Mouse (Mus musculus) left cerebral cortex, adult 2 months (tissue): ENCODE data around the gene Ak8. TPM values are rescaled to one million over a fixed set of nuclear protein-coding genes. Genes with fewer than 3 reads are reported as not detected.

Experiments used
- DNase-seq, 2 experiments: peaks; one replicate each; pipeline ENCODE4 v3.0.0; 2021 to 2022; ENCODE audit warnings: low spot score in 2 of 2, mixed read lengths in 1 of 2; ENCODE audit errors: extremely low spot score in 1 of 2
- H3K27ac ChIP-seq: fragments of 200-600 bp; 2 replicates; pipeline ENCODE4 v1.8.1; 2022
- H3K4me3 ChIP-seq: fragments of 200-600 bp; 2 replicates; pipeline ENCODE4 v1.8.1; 2022
- CTCF ChIP-seq: fragments of 200-600 bp; IDR thresholded peaks from 2 replicates; pipeline ENCODE4 v1.8.1; 2022; ENCODE audit warnings: antibody characterized with exemption, mild to moderate bottlenecking, moderate library complexity
- intact Hi-C: fragments of 180-260 bp; cut with DNase I; formaldehyde crosslinking; loops from one replicate; pipeline ENCODE4 v1.15.1; 2025
- total RNA-seq, 2 experiments: library from RNA; stranded (reverse); gene quantifications; 2 replicates each; pipeline ENCODE4 v1.2.3; 2021

Ak8 gene
- total RNA-seq, 2 experiments from 2014 or later: 1.1 to 1.7 TPM

- intact Hi-C loops: no loop called here
- no peak for DNase-seq
These were observed 11.5 kb upstream of the Ak8 start for GRCm38 (mm10) chr2:28688431-28688830.

GRCm38 (mm10) chr2:28692692-28693091 is 7.3 kb upstream of the Ak8 start:
- H3K27ac ChIP-seq: no peak overlapping the region
- no peak overlapping the region for H3K4me3 ChIP-seq
- no peak for TF ChIP-seq CTCF
- peak in 1 of 2 experiments; percentile 26 for DNase-seq
- intact Hi-C loops: no loop called here

More at GRCm38 (mm10) chr2:28688431-28688830, 11.5 kb upstream of the Ak8 start:
- Histone ChIP-seq H3K4me3 (no peak overlapping the region), H3K27ac (no peak overlapping the region)
- peak; percentile 54 for TF ChIP-seq CTCF

- TF ChIP-seq CTCF: no peak
- Histone ChIP-seq H3K4me3 (no peak overlapping the region), H3K27ac (no peak overlapping the region)
- no peak for DNase-seq
- intact Hi-C loops: no loop called here
These were observed 1.4 kb upstream of the Ak8 start for GRCm38 (mm10) chr2:28698566-28698965.

GRCm38 (mm10) chr2:28701646-28702262 is 1.8 kb downstream of the Ak8 start:
- intact Hi-C loops: no loop called here
- Histone ChIP-seq H3K4me3 (no peak overlapping the region), H3K27ac (no peak overlapping the region)
- TF ChIP-seq CTCF: no peak
- no peak for DNase-seq

GRCm38 (mm10) chr2:28706106-28706636 is 6.2 kb downstream of the Ak8 start:
- intact Hi-C loops: no loop called here
- Histone ChIP-seq H3K27ac (no peak overlapping the region), H3K4me3 (no peak overlapping the region)
- no peak for DNase-seq
- TF ChIP-seq CTCF: no peak

- no peak overlapping the region for H3K4me3 ChIP-seq
- H3K27ac ChIP-seq: no peak overlapping the region
- intact Hi-C loops: no loop called here
- no peak for TF ChIP-seq CTCF
- DNase-seq: no peak
These were observed 6.8 kb downstream of the Ak8 start for GRCm38 (mm10) chr2:28706787-28707186.

GRCm38 (mm10) chr2:28713036-28713435 is 13.1 kb downstream of the Ak8 start:
- no peak for TF ChIP-seq CTCF
- intact Hi-C loops: no loop called here
- no peak overlapping the region for H3K4me3 ChIP-seq

GRCm38 (mm10) chr2:28722419-28722818 is 22.5 kb downstream of the Ak8 start:
- intact Hi-C loops: no loop called here
- DNase-seq: no peak
- no peak for TF ChIP-seq CTCF
- Histone ChIP-seq H3K4me3 (no peak overlapping the region), H3K27ac (no peak overlapping the region)

More at GRCm38 (mm10) chr2:28713036-28713435, 13.1 kb downstream of the Ak8 start:
- no peak overlapping the region for H3K27ac ChIP-seq
- DNase-seq: no peak

GRCm38 (mm10) chr2:28723912-28724311 is 23.9 kb downstream of the Ak8 start:
- TF ChIP-seq CTCF: no peak
- H3K27ac ChIP-seq: no peak overlapping the region
- intact Hi-C loops: no loop called here
- H3K4me3 ChIP-seq: no peak overlapping the region
- no peak for DNase-seq

GRCm38 (mm10) chr2:28727786-28728404 is 27.9 kb downstream of the Ak8 start:
- no peak overlapping the region for H3K4me3 ChIP-seq
- H3K27ac ChIP-seq: no peak overlapping the region
- DNase-seq: no peak
- intact Hi-C loops: no loop called here
- no peak for TF ChIP-seq CTCF

- no peak for DNase-seq
- Histone ChIP-seq H3K27ac (no peak overlapping the region), H3K4me3 (no peak overlapping the region)
- TF ChIP-seq CTCF: no peak
- intact Hi-C loops: no loop called here
These were observed 30.7 kb downstream of the Ak8 start for GRCm38 (mm10) chr2:28730676-28731075.

GRCm38 (mm10) chr2:28737112-28737511 is 37.1 kb downstream of the Ak8 start:
- no peak for TF ChIP-seq CTCF
- H3K4me3 ChIP-seq: no peak overlapping the region
- intact Hi-C loops: no loop called here
- no peak overlapping the region for H3K27ac ChIP-seq
- DNase-seq: no peak

GRCm38 (mm10) chr2:28740159-28740558 is 40.2 kb downstream of the Ak8 start:
- Histone ChIP-seq H3K27ac (no peak overlapping the region), H3K4me3 (no peak overlapping the region)
- intact Hi-C loops: no loop called here
- no peak for TF ChIP-seq CTCF
- no peak for DNase-seq
